ENCODE assay signal across 8 mouse cellular contexts in genomic region chr6:50806376-50807077, GRCm38 (mm10).
DNase-seq lines count a peak whose midpoint lies in the region; ATAC-seq lines count a peak whose summit lies in the region.

No protein-coding gene starts in this region.

- peak; percentile 63; the same call in 1 of the 2 replicates for ATAC-seq in common myeloid progenitor, adult 5-6 weeks (replicated peaks; ENCODE audit: low read depth, poor library complexity, severe bottlenecking)
- ATAC-seq in heart, embryonic 13.5 days (ENCODE audit: extremely low read depth, insufficient number of reproducible peaks, low FRiP score, low TSS enrichment): no peak

- peak overlapping the region; percentile 87 for H3K27ac ChIP-seq in heart, embryonic 13.5 days (replicated peaks)

- no peaks in the 10 kb centered on the region for H3K9me3 ChIP-seq in heart, embryonic 13.5 days

- peaks cover 19% of the 10 kb centered on the region for H3K4me1 ChIP-seq in heart, embryonic 13.5 days

- 15% methylated on average over 7 of the region's 7 CpGs for WGBS in heart, embryonic 13.5 days

- peak overlapping the region; percentile 61 for H3K4me2 ChIP-seq in heart, embryonic 13.5 days

- peaks cover 4% of the 10 kb centered on the region; the same call in 1 of the 2 replicates for H3K27me3 ChIP-seq in heart, embryonic 13.5 days (replicated peaks)

- H3K4me3 ChIP-seq in heart, embryonic 13.5 days: no peak overlapping the region

- peak; percentile 30 for DNase-seq in adrenal gland, adult 2 months
- no peak for DNase-seq in adrenal gland, adult 8-10 months
- DNase-seq in ES-CJ7 (ENCODE audit: low read depth, low spot score): peak; percentile 45
- DNase-seq in kidney, postnatal 14 days: peak; percentile 61
- DNase-seq in lung, postnatal 25 days (ENCODE audit: low spot score): peak; percentile 51
- peak; percentile 58 for DNase-seq in right cerebral cortex, postnatal 4 days

- no peaks in the 10 kb centered on the region for H3K36me3 ChIP-seq in heart, embryonic 13.5 days

- H3K9ac ChIP-seq in heart, embryonic 13.5 days: peak overlapping the region; percentile 30; the same call in 1 of the 2 replicates
